Mouse (Mus musculus) limb, embryonic 13.5 days (tissue): ENCODE measurements around the gene Pskh1. TPM values are rescaled to one million over a fixed set of nuclear protein-coding genes. Genes with fewer than 3 reads are reported as not detected.

Experiments
- ATAC-seq: fragments of 200-750 bp; cut with Nextera tagmentation; 2 replicates; pipeline ENCODE4 v1.8.0; 2017; ENCODE audit warnings: low read depth, moderate number of reproducible peaks, moderate TSS enrichment; ENCODE audit not compliant: low FRiP score
- H3K27ac ChIP-seq: fragments of 300-500 bp; sonication (generic); 2 replicates; pipeline ENCODE4 v1.5.1; 2015; ENCODE audit warnings: inconsistent platforms, mild to moderate bottlenecking, moderate library complexity
- H3K27me3 ChIP-seq: fragments of 300-500 bp; sonication (generic); 2 replicates; pipeline ENCODE4 v1.6.1; 2015; ENCODE audit warnings: mild to moderate bottlenecking, inconsistent platforms
- H3K36me3 ChIP-seq: fragments of 300-500 bp; sonication (generic); 2 replicates; pipeline ENCODE4 v1.6.1; 2015; ENCODE audit warnings: inconsistent platforms, mild to moderate bottlenecking, moderate library complexity
- H3K4me1 ChIP-seq: fragments of 300-500 bp; sonication (generic); 2 replicates; pipeline ENCODE4 v1.6.1; 2015; ENCODE audit warnings: inconsistent platforms
- H3K4me2 ChIP-seq: fragments of 300-500 bp; sonication (generic); replicated peaks from 2 replicates; pipeline ENCODE4 v1.6.1; 2015; ENCODE audit warnings: inconsistent platforms, mild to moderate bottlenecking, moderate library complexity
- H3K4me3 ChIP-seq: fragments of 300-500 bp; sonication (generic); 2 replicates; pipeline ENCODE4 v1.5.1; 2015; ENCODE audit warnings: moderate library complexity, mild to moderate bottlenecking, inconsistent platforms
- H3K9ac ChIP-seq: fragments of 300-500 bp; sonication (generic); 2 replicates; pipeline ENCODE4 v1.6.1; 2015; ENCODE audit warnings: mild to moderate bottlenecking, inconsistent platforms
- H3K9me3 ChIP-seq: fragments of 300-500 bp; sonication (generic); 2 replicates; pipeline ENCODE4 v1.6.1; 2016; ENCODE audit warnings: inconsistent platforms
- WGBS: fragments of 180-500 bp; shearing (Covaris S2); methylation state at CpG from one replicate; pipeline ENCODE4 v1.1.7; 2015; 5-methylcytosine and 5-hydroxymethylcytosine counted together
- microRNA-seq: library from miRNA; unstranded; fragments of <30 nt; microRNA quantifications from one replicate; pipeline ENCODE4, GENCODE M21; 2016
- polyA plus RNA-seq: library from polyadenylated mRNA; unstranded; fragments of >200 nt; fragmentation: Nextera tagmentation; extraction: Ambion mirVana; gene quantifications from 2 replicates; pipeline ENCODE4 v1.2.1, GENCODE M21; 2015

Gene Pskh1
- polyA plus RNA-seq, 1 experiment from 2014 or later: 46.2 TPM

- Histone ChIP-seq H3K4me3 (peak overlapping the region; percentile 81), H3K4me1 (peaks cover 41% of the 10 kb centered on the region), H3K9me3 (no peaks in the 10 kb centered on the region), H3K9ac (peak overlapping the region; percentile 90), H3K4me2 (peak overlapping the region; percentile 71), H3K36me3 (peaks cover 3% of the 10 kb centered on the region; the same call in 1 of the 2 replicates), H3K27ac (peak overlapping the region; percentile 85), H3K27me3 (no peaks in the 10 kb centered on the region)
- peak; percentile 74 for ATAC-seq
- WGBS: under 1% methylated on average over 40 of the region's 40 CpGs
Measured at GRCm38 (mm10) chr8:105965266-105965904, 65.1 kb downstream of the Pskh1 start.

- ATAC-seq: peak; percentile 88
- Histone ChIP-seq H3K27me3 (no peaks in the 10 kb centered on the region), H3K9ac (peak within 1 kb of the TSS; percentile 90), H3K4me3 (peak within 1 kb of the TSS; percentile 81), H3K9me3 (no peaks in the 10 kb centered on the region), H3K4me1 (peaks cover 40% of the 10 kb centered on the region), H3K36me3 (no peaks in the 10 kb centered on the region), H3K4me2 (peak within 1 kb of the TSS; percentile 71), H3K27ac (peak within 1 kb of the TSS; percentile 85)
- under 1% methylated on average over 46 of the region's 47 CpGs for WGBS
Measured at GRCm38 (mm10) chr8:105965905-105966341, 65.7 kb downstream of the Pskh1 start, which contains the start of gene Slc12a4. Gene Slc12a4 (minus strand): TSS chr8:105966097.

- Histone ChIP-seq H3K27ac (peak overlapping the region; percentile 63), H3K4me1 (peaks cover 40% of the 10 kb centered on the region), H3K36me3 (no peaks in the 10 kb centered on the region), H3K4me3 (peak overlapping the region; percentile 81), H3K4me2 (peak overlapping the region; percentile 71), H3K9me3 (no peaks in the 10 kb centered on the region), H3K9ac (no peak overlapping the region; the same call in 1 of the 2 replicates), H3K27me3 (no peaks in the 10 kb centered on the region)
- ATAC-seq: peak; percentile 35; the same call in 1 of the 2 replicates
- 5% methylated on average over 19 of the region's 19 CpGs for WGBS
Measured at GRCm38 (mm10) chr8:105966692-105967311, 66.6 kb downstream of the Pskh1 start.

DNA sequence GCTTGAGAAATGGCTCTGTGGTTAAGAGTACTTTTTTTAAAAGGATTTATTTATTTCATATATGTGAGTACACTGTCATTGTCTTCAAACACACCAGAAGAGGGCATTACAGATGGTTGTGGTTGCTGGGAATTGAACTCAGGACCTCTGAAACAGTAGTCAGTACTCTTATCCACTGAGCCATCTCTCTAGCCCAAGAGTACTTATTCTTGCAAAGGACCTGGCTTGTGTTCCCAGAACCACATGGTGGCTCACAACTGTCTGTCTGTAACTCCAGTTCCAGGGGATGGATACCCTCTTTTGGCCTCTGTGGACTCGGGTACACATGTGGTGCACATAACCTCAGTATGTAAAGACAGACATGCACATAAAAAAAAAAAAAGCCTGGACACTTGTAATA, 69.1 kb downstream of the Pskh1 start:
- WGBS: 84% methylated on average over 1 of the region's 1 CpGs
- no peaks in the 10 kb centered on the region for H3K27me3 ChIP-seq
- no peak for ATAC-seq

DNA sequence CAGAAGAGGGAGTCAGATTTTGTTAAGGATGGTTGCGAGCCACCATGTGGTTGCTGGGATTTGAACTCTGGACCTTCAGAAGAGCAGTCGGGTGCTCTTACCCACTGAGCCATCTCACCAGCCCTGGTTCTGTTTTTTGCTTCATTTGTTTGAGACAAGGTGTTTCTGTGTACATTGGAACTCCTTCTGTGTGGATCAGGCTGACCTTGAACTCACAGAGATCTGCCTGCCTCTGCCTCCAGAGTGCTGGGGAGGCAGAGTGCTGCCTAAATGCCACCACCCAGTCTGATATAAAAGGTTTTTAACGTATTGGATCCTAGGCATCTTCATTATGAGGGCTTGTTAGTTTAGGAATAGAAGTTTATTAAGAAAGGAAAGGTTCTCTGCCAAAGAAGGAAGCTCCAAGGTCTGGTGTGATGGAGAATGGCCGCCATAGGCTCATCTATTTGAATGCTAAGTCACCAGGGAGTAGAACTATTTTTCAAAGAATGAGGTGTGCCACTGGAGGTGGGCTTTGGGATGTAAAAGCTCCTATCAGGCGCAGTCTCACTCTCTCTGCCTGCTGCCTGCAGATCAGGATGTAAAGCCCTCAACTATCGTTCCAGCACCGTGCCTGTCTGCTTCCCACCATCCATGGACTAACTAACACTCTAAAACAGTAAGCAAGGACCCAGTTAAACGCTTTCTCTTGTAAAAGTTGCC, 70.9 kb downstream of the Pskh1 start:
- no peaks in the 10 kb centered on the region for H3K27me3 ChIP-seq
- peaks cover 11% of the 10 kb centered on the region for H3K4me1 ChIP-seq
- no peaks in the 10 kb centered on the region for H3K36me3 ChIP-seq
- no peak overlapping the region for H3K4me2 ChIP-seq
- no peak overlapping the region for H3K9ac ChIP-seq
- H3K9me3 ChIP-seq: no peaks in the 10 kb centered on the region
- ATAC-seq: no peak
- H3K4me3 ChIP-seq: no peak overlapping the region
- WGBS: 78% methylated on average over 8 of the region's 8 CpGs
- H3K27ac ChIP-seq: no peak overlapping the region

More for the DNA sequence above, 69.1 kb downstream of the Pskh1 start:
- Histone ChIP-seq H3K9me3 (no peaks in the 10 kb centered on the region), H3K27ac (no peak overlapping the region), H3K4me3 (no peak overlapping the region), H3K4me2 (no peak overlapping the region), H3K36me3 (no peaks in the 10 kb centered on the region), H3K9ac (no peak overlapping the region), H3K4me1 (peaks cover 21% of the 10 kb centered on the region)

- Histone ChIP-seq H3K4me2 (no peak overlapping the region), H3K4me1 (no peaks in the 10 kb centered on the region), H3K27me3 (no peaks in the 10 kb centered on the region), H3K9me3 (0 out of 2 replicates have a peak, but pooled peaks cover 2% of the 10 kb centered on the region), H3K36me3 (no peaks in the 10 kb centered on the region), H3K9ac (no peak overlapping the region), H3K27ac (no peak overlapping the region), H3K4me3 (no peak overlapping the region)
- no peak for ATAC-seq
- 59% methylated on average over 7 of the region's 7 CpGs for WGBS
Measured at GRCm38 (mm10) chr8:105975363-105975762, 75.1 kb downstream of the Pskh1 start.

DNA sequence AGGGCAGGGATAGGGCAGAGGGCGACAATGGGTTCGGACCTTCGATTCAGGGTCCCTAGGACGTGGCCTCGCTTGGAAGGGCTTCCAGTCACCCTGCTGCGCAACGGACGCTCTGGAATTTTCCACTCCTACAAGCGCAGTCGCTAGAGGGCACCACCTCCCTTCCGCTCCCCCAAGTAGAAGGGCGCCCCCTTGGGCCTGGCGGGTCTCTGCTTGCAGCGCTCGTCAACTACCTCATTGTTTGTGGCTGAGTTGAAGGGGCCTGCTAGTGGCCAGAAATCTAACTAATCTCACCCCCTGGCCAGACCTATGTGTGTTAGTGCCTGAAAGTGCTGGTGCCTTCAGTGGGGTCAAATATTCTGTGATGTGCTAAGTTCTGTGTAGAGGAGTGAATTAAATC, 79.1 kb downstream of the Pskh1 start, which contains the start of gene Dpep3:
Dpep3 (minus strand) TSS at position 105 of the 400 bp plus-strand sequence.
- Histone ChIP-seq H3K27me3 (no peaks in the 10 kb centered on the region), H3K27ac (no peak within 1 kb of the TSS), H3K4me1 (no peaks in the 10 kb centered on the region), H3K4me3 (no peak within 1 kb of the TSS), H3K9me3 (0 out of 2 replicates have a peak, but pooled peaks cover 2% of the 10 kb centered on the region), H3K9ac (no peak within 1 kb of the TSS), H3K36me3 (no peaks in the 10 kb centered on the region), H3K4me2 (no peak within 1 kb of the TSS)
- 92% methylated on average over 15 of the region's 15 CpGs for WGBS
- ATAC-seq: no peak

GRCm38 (mm10) chr8:105981146-105981545, 80.9 kb downstream of the Pskh1 start:
- no peaks in the 10 kb centered on the region for H3K27me3 ChIP-seq
- no peak overlapping the region for H3K4me3 ChIP-seq
- no peak for ATAC-seq
- H3K4me1 ChIP-seq: no peaks in the 10 kb centered on the region
- WGBS: 83% methylated on average over 1 of the region's 1 CpGs
- no peak overlapping the region for H3K4me2 ChIP-seq
- H3K9ac ChIP-seq: no peak overlapping the region
- 0 out of 2 replicates have a peak, but pooled peaks cover 2% of the 10 kb centered on the region for H3K9me3 ChIP-seq
- no peaks in the 10 kb centered on the region for H3K36me3 ChIP-seq
- H3K27ac ChIP-seq: no peak overlapping the region

Small RNA genes lying within 50 kb of the gene (microRNA-seq; reads per million reads assigned to microRNA genes)
- gene Mir7074: not detected

Other genes starting within 250 kb of the Pskh1 start
- gene Carmil2, start 214.2 kb upstream of the Pskh1 start, polyA plus RNA-seq: 0.55 and 0.77 TPM in 2 replicates
- 81.5 and 83.9 TPM in 2 replicates for gene Acd, start 199.3 kb upstream of the Pskh1 start, polyA plus RNA-seq
- 17.7 TPM in 2 replicates for gene Pard6a, start 199.3 kb upstream of the Pskh1 start, polyA plus RNA-seq
- gene 4933405L10Rik, start 192.8 kb upstream of the Pskh1 start, polyA plus RNA-seq: 0.36 TPM in 1 of 2 replicates, not detected in the other
- 30.8 and 32.2 TPM in 2 replicates for gene Enkd1, start 192.2 kb upstream of the Pskh1 start, polyA plus RNA-seq
- gene Gfod2, start 141.8 kb upstream of the Pskh1 start, polyA plus RNA-seq: 27.4 and 28.4 TPM in 2 replicates
- gene Ranbp10, start 73.1 kb upstream of the Pskh1 start, polyA plus RNA-seq: 15.1 and 16.2 TPM in 2 replicates
- gene Tsnaxip1, start 72.7 kb upstream of the Pskh1 start, polyA plus RNA-seq: 0.20 and 0.27 TPM in 2 replicates
- 52.1 and 54.6 TPM in 2 replicates for gene Cenpt, start 47.2 kb upstream of the Pskh1 start, polyA plus RNA-seq
- 79.0 and 83.0 TPM in 2 replicates for gene Thap11, start 45.3 kb upstream of the Pskh1 start, polyA plus RNA-seq
- gene Nutf2, start 39.9 kb upstream of the Pskh1 start, polyA plus RNA-seq: 253 and 274 TPM in 2 replicates
- 54.6 and 61.5 TPM in 2 replicates for gene Edc4, start 19.6 kb upstream of the Pskh1 start, polyA plus RNA-seq
- 0.60 TPM in 1 of 2 replicates, not detected in the other for gene Nrn1l, start 6.9 kb upstream of the Pskh1 start, polyA plus RNA-seq
- 1.4 and 1.7 TPM in 2 replicates for gene Ctrl, start 33.4 kb downstream of the Pskh1 start, polyA plus RNA-seq
- gene Psmb10, start 38.0 kb downstream of the Pskh1 start, polyA plus RNA-seq: 29.2 and 32.0 TPM in 2 replicates
- 2.8 TPM in 2 replicates for gene Lcat, start 42.9 kb downstream of the Pskh1 start, polyA plus RNA-seq
- 48.8 and 56.3 TPM in 2 replicates for gene Slc12a4, start 65.7 kb downstream of the Pskh1 start, polyA plus RNA-seq
- not detected in 2 replicates for gene Dpep3, start 79.0 kb downstream of the Pskh1 start, polyA plus RNA-seq
- 27.3 and 27.5 TPM in 2 replicates for gene Dus2, start 90.9 kb downstream of the Pskh1 start, polyA plus RNA-seq
- not detected in 2 replicates for gene Dpep2nb, start 105.5 kb downstream of the Pskh1 start, polyA plus RNA-seq
- 19.7 and 20.1 TPM in 2 replicates for gene Ddx28, start 111.4 kb downstream of the Pskh1 start, polyA plus RNA-seq
- gene Nfatc3, start 158.4 kb downstream of the Pskh1 start, polyA plus RNA-seq: 9.1 and 9.4 TPM in 2 replicates
- 11.5 and 13.8 TPM in 2 replicates for gene Esrp2, start 236.5 kb downstream of the Pskh1 start, polyA plus RNA-seq
- gene Pla2g15, start 250.0 kb downstream of the Pskh1 start, polyA plus RNA-seq: 19.6 and 20.5 TPM in 2 replicates